Mouse (Mus musculus): ENCODE measurements at regions not wholly inside any gene's neighbourhood (a gene's known extent, or its start where the extent isn't known, plus 50 kb on each side); places are given as distances from the start of the nearest gene placed in this dataset.

- TF ChIP-seq CTCF (IDR thresholded peaks at IDR 0.05; ENCODE audit: low read depth): no peak
- TF ChIP-seq EP300 (IDR thresholded peaks at IDR 0.05; ENCODE audit: low read depth): no peak
Observed at GRCm38 (mm10) chr8:89314907-89315306, 270.9 kb upstream of the Sall1 start.

Data from heart, postnatal 0 days (tissue).